Mouse (Mus musculus) kidney, postnatal 4 days (tissue): Measurements from ENCODE around the gene Tnfrsf1a.
"Not testable (repeated sequence)": the region's sequence is repeated elsewhere in the genome, so short reads cannot be mapped to it uniquely, and the experiment has no call there.

ENCODE experiments used
- DNase-seq, 2 experiments: peaks; one replicate each; pipeline ENCODE4 v3.0.0; 2021; ENCODE audit warnings: mixed read lengths in 2 of 2

Gene Tnfrsf1a

DNA sequence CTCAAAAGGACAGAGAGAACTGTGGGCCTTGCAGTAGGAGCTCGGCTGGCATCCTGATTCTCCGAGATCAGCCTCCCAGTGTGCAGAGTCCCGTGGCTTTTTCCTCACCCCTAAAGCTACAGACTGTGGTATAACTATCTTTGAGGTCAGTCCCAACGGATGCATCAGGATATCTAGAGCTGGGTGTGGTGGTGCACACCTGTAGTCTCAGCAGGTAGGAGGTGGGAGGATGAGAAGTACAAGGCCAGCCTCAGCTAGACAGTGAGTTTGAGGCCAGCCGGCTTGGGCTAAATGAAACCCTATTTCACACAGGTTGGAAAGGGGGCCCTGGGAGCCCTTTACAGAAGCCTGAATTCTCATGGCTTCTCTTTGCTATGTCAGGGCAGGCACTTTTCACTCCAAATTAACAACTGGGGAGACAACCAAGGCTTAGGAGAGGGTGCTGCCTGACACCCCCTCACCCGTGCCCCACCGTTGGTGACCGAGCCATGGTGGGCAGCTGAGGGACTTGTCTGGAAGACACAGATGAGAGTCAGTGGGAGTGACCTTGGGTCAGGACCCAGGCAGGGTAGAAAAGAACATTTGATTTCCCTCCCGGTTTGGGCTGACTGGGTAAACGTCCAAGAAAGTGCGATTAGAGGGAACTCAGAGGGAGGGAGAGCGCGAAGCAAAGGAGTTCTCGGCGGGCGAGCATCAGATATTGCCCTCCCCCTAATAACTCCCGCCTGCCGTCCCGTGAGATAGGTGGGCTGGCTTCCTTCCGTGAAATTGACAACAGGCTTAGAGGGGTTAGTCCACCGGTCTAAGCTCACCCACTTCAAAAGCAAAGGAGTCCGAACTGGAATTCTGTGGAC lies at the start of gene Tnfrsf1a:
Gene Tnfrsf1a, plus strand, starts transcription at position 642 of the 854 bp plus-strand sequence.
- DNase-seq = no peak

GRCm38 (mm10) chr6:125300982-125301381 lies 48.2 kb upstream of the Tnfrsf1a start:
- DNase-seq = no peak

DNA sequence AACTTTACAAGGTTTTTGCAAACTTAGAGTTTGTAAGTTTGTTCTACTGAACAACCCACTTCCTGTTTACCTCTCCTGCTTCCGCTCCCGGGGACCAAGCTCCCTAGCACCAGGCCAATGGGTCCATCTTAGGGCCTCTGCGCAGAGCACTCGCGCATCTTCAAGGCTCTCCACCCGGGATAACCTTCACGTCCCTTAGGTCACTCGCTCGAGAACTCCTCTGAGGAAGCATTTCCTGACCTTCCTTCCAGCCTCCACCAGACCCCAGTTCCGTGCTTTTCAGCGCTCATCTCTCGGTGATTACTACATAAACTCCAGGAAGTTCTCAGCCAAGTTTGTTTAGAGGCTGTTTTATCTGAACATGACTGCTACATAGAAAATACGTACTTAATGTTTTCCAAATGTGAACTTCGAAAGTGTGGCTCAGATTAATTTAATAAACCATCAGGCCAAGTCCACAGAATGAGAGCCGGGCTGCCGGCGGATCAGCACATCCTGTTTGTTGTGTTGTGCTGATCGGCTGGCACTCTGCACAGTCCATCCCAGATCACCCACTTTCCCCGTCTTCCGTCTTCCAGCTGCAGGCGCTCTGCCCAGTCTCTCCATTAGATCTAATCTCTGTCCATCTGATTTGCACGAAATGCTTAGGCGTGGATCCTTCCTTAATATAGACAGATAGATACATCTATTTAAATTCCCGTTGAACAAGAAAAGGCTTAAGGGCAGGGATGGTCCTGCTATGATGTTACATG lies 46.8 kb upstream of the Tnfrsf1a start:
- peak; percentile 21 to 38 for DNase-seq

- DNase-seq = no peak
Measured at GRCm38 (mm10) chr6:125303242-125303641, 45.9 kb upstream of the Tnfrsf1a start.

DNA sequence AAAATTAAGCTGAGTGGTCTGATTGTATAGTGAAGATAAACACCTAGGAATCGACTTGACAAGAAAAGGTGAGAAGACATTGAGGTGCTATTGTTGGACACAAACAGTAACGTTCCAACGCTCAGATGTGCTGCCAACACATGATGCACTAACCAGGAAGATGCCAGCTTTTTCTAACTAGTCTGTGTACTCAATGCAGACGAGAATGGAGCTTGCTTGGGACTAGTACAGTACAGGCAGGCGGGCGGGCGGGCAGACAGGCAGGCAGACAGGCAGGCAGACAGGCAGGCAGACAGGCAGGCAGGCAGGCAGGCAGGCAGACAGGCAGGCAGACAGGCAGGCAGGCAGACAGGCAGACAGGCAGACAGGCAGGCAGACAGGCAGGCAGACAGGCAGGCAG lies 44.8 kb upstream of the Tnfrsf1a start:
- not testable (repeated sequence) for DNase-seq

GRCm38 (mm10) chr6:125305465-125305864 lies 43.7 kb upstream of the Tnfrsf1a start:
- no peak for DNase-seq

DNA sequence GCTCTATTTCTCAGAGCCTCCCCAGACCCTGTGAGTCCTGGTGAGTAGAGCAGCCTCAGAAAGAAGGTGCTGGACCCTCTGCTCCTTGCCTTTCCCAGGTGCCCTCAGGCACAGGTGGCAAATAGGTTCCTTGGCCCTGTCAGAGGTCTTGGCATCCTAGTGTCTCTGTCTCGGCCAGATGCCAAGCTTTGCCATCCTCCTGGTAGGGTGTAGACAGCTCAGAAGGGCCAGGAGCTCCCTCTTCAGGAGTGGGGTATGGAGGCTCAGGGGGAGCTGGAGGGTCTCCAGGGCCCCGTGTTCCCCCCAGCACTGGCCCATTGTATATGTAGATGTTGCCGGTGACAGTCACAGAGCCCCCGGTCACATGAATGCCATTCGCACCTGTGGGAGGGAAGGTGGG lies 42.1 kb upstream of the Tnfrsf1a start:
- no peak for DNase-seq

- DNase-seq = no peak
Measured at GRCm38 (mm10) chr6:125308921-125309320, 40.2 kb upstream of the Tnfrsf1a start.

DNA sequence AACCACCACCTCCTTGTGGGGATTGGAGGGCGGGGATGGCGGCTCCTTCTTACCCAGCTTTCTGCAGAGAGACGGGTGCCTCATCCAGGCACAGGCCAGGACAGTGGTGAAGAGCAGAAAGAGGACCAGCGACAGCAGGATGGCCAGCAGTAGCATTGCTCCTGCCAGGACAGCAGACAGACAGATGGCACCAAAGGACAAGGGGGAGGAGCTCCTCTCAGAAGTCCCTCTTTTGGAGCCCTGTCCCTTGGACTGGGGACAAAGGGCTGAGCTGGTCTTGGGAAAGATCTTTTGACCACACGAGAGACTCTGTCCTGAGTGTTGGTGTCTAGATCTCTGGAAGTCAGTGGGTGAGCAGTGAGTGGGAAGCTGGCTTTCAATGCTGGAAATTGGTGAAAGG lies 39.8 kb upstream of the Tnfrsf1a start:
- no peak for DNase-seq

DNA sequence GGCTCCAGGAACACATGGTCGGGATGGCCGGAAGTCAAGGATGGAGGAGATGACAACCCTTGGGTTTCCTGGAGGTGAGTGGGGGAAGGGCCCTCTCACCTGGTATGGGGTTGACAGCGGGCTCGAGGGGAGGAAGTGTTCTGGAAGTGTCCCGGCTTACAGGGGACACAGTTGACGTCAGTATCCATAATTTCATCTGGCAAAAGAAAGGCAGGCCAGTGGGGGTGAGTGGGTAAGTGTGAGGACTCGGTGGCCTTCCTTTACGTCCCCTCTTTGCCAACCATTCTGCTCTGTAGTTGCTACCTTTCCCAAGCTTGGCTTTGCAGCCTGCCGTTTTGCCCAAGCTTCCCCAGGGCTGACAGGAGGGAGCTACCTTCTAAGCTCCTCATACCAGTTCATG lies 37.0 kb upstream of the Tnfrsf1a start:
- DNase-seq = no peak

DNA sequence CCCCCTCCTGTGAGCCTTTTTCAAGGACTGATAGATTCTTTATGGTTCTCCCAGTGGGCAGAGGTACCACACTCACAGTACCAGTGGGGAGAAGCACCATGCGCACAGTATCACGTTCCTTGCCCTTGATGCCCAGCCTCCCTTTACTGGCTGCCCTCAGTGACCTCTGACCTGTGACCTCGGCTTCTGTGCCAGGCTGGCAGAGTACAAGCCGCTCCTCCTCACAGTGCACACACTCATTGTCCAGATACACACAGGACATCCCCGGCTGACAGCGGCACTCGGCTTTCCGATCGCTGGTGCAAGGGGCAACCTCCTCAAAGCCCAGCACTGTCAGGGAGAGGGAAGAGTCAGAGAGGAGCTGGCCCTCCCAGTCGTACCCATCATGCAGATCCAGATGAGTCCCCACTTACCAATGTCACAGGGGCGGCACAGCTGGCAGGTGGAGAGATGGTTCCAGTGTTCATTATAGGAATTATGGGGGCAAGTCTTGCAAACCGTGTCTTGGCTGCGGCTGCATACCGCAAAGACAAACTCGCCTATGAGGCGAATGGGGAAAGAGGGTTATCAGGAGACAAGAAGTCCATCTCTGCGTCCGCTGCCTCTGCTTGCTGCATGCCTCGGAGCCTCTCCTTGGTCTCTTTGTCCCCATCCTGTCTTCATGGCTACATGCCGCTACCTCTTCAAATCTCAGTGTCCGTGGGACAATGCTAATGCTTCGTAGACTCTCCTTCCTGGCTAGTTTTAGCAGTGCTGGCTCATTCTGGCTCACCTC lies 36.4 kb upstream of the Tnfrsf1a start:
- DNase-seq = peak in 1 of 2 experiments; percentile 49

- DNase-seq = peak; percentile 93 to 96
Measured at GRCm38 (mm10) chr6:125313546-125314230, 35.5 kb upstream of the Tnfrsf1a start, which contains the start of gene Ltbr. Gene Ltbr, minus strand, starts transcription at chr6:125313885.

GRCm38 (mm10) chr6:125314231-125314563 lies 35.0 kb upstream of the Tnfrsf1a start:
- no peak for DNase-seq

DNA sequence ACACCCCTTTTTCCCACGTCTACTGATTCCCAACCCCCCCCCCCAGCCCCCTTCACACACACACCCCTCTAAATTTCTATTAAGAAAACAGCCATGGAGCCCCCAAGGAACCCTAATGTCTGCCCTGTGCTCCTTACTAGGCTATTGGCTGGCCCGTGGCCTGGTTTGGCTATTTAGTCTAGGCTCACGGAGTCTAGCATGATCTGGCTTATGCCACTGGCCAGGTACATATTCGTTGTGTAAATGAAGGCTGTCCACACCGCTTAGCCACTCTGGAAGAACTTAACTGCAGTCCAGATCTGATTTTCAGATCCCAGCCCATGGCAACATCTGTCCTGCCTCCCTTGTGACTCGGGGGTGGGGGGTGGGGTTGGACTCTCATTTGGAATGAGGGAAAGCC lies 34.4 kb upstream of the Tnfrsf1a start:
- no peak for DNase-seq

DNA sequence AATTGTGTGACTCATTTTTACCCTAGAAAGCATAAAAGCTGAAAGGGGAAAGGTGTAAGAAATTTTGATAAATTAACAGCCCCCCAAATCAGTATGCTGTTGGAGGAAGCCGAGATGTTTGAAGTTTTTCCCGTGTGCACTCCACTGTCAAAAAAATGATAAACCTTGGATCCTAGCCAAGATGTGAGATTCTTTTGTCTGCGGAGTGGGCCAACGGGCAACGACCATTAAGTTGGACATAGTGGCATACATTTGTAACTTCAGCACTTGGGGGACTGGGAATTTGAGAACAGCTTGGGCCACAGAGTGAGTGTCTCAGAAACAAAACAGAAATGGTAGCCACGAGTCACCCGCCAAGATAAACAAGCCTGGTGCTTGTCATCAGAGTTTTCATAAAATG lies 32.1 kb upstream of the Tnfrsf1a start:
- no peak for DNase-seq

DNA sequence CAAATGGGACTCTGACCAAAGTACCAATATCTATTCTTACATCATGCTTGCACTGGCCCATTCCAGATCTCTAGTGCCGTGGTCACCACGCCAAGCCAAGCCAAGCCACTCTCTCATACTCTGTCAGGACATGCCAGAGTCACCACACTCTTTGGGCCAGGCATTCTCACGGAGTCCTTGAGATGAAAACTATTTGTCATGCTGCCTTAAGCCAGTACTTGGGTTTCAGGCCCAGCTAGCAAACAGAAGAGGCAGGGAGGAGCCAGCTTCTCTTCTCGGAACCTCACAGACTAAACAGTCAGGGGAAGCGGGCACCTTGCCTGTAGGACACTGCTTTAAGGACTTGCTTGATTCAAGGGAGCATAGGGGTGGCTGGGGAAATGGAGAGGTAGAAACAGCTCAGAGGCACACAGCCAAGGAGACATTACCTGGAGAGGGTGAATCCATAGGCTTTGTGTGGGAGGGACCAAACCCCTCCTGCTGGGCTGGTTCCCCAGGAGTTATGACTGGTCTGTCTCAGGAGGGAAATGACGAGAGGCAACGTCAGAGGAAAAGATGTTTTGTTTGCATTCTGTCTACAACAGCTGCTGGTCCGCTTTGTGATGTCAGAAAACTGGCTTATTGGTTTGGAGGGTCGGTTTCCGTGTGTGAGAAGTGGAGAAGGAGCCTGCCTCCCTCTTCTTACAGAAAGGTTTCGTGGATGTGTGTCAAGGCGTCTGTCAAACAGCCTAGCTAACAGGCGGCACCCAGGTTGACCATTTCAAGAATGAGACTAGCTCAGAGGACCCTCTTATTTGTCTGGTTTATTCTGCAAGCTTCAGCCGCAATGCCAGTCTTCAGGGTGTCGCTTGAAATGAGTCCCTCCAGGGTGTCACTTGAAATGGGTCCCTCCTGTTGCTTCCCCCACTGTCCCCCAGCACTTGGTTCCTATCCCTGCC lies 29.9 kb upstream of the Tnfrsf1a start:
- DNase-seq = no peak

DNA sequence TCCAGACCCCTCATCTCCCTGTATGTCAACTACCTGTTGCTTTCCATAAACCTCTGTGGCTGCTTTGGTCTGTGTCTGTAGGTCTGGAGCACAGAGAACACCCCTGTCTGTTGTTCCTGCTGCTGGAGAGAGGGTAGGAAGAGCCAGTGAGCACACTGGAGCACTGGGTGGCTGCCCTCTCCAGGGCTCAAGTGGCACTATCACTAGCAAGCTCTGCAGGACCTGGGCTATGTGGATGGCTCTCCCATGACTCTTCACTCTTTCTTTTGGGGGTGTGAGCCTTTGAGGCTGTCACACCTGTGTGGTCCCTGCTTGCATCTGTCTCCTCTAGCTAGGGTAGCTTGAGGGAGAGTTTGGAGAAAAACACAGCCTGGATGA lies 29.3 kb upstream of the Tnfrsf1a start:
- DNase-seq = no peak

DNA sequence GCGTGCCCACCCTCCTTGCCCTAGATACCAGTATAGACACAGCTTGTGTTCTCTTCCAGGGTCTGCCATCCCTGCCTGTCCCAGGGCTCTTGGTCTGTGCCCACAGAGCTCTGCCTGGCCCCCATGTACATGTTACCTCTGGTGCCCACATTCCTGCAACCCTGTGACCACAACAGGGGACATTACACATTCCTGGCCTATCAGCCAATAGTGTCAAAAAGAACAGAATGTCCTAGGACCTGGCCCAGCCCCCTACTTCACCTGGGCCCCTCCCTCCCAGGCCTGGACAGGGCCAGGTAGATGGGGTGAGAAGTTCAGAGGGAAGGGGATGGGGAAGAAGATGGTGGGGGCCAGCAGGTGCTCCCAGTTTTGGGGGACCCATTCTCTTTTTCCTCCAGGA lies 28.8 kb upstream of the Tnfrsf1a start, which contains the start of gene Scnn1a:
Gene Scnn1a, plus strand, starts transcription at position 337 of the 400 bp plus-strand sequence.
- DNase-seq = no peak

DNA sequence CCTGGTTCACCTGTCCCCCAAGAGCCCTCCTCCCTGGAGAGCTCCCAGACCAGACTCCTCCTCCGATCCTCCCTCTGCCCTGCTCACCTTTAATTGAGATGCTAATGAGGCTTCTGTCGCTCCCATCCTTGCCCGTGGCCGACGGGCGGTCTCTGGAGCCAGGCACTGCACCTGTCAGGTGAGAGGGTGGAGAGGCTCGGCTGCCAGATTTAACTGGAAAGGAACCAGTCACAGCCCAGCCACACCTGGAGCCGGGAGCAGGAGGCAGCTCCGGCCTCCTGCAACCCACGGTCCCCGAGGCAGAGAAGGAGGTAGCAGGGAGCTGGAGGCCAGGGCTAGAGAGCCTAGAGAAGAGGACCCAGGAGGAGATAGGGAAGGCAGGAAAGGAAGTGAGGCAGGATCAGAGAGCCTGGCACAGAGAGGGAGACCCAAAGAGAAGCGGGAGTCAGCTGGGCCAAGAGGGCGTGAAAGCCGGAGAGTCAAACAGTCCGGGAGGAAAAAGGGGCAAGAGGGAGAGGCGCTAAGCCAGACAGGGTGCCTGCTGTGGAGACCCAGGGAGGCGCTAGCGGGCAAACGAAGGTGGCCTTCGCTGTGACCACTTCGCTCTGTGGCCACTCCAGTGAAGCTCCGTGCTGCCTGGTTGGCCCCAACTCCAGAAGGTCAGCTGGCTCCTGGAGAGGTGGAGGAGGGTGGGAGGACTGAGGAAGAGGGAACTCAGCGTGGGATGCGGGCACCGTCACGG lies 27.9 kb upstream of the Tnfrsf1a start:
- DNase-seq = peak; percentile 39 to 59

DNA sequence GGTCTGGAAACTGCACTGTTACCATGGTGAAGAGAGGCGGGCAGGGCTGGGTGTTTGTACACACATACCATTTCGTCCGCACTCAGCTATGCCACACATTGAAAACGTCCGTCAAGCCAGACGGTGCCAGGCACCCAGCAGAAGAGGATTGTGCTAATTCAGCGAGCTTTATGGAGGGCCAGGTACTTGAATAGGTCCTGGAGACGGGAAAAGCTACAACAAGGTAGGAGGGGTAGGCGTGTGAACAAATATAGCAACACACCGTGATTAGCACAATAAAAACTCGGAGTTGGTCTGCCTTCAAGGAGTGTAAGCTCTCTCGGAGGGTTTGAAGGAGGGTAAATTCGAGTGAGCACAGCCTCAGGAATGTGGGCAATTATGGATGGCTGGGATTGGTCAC lies 26.4 kb upstream of the Tnfrsf1a start:
- DNase-seq = no peak

- DNase-seq = no peak
Measured at GRCm38 (mm10) chr6:125323547-125323946, 25.6 kb upstream of the Tnfrsf1a start.
